Mouse (Mus musculus) limb, embryonic 12.5 days (tissue): ENCODE data around the gene Rpgr. TPM values are rescaled to one million over a fixed set of nuclear protein-coding genes. Genes with fewer than 3 reads are reported as not detected.

ENCODE experiments used
- ATAC-seq: fragments of 200-750 bp; cut with Nextera tagmentation; 2 replicates; pipeline ENCODE4 v1.8.0; 2017; ENCODE audit warnings: low read depth, moderate TSS enrichment; ENCODE audit not compliant: insufficient number of reproducible peaks, insufficient read depth, low FRiP score, low TSS enrichment
- H3K27ac ChIP-seq: fragments of 300-500 bp; sonication (generic); 2 replicates; pipeline ENCODE4 v1.5.1; 2016; ENCODE audit warnings: mild to moderate bottlenecking, moderate library complexity
- H3K27me3 ChIP-seq: fragments of 300-500 bp; sonication (generic); 2 replicates; pipeline ENCODE4 v1.6.1; 2016; ENCODE audit warnings: mild to moderate bottlenecking, moderate library complexity
- H3K36me3 ChIP-seq: fragments of 300-500 bp; sonication (generic); 2 replicates; pipeline ENCODE4 v1.6.1; 2016; ENCODE audit warnings: mild to moderate bottlenecking, moderate library complexity
- H3K4me1 ChIP-seq: fragments of 300-500 bp; sonication (generic); replicated peaks from 2 replicates; pipeline ENCODE4 v1.6.1; 2016
- H3K4me2 ChIP-seq: fragments of 300-500 bp; sonication (generic); 2 replicates; pipeline ENCODE4 v1.6.1; 2016; ENCODE audit warnings: mild to moderate bottlenecking, moderate library complexity
- H3K4me3 ChIP-seq: fragments of 300-500 bp; sonication (generic); replicated peaks from 2 replicates; pipeline ENCODE4 v1.5.1; 2016; ENCODE audit warnings: mild to moderate bottlenecking
- H3K9ac ChIP-seq: fragments of 300-500 bp; sonication (generic); replicated peaks from 2 replicates; pipeline ENCODE4 v1.6.1; 2016; ENCODE audit warnings: mild to moderate bottlenecking, moderate library complexity
- H3K9me3 ChIP-seq: fragments of 300-500 bp; sonication (generic); 2 replicates; pipeline ENCODE4 v1.6.1; 2016; ENCODE audit warnings: mild to moderate bottlenecking, moderate library complexity
- WGBS: fragments of 180-500 bp; shearing (Covaris S2); methylation state at CpG from one replicate; pipeline ENCODE4 v1.1.7; 2016; 5-methylcytosine and 5-hydroxymethylcytosine counted together
- polyA plus RNA-seq: library from polyadenylated mRNA; unstranded; fragments of >200 nt; fragmentation: Nextera tagmentation; extraction: Ambion mirVana; gene quantifications from 2 replicates; pipeline ENCODE4 v1.2.1, GENCODE M21; 2016

The Rpgr gene
- polyA plus RNA-seq, 1 experiment from 2014 or later: 28.5 TPM

GRCm38 (mm10) chrX:10201289-10201688 is 15.4 kb downstream of the Rpgr start:
- Histone ChIP-seq H3K9ac (no peak overlapping the region), H3K36me3 (peaks cover 4% of the 10 kb centered on the region; the same call in 1 of the 2 replicates), H3K27me3 (no peaks in the 10 kb centered on the region), H3K4me2 (no peak overlapping the region), H3K4me1 (no peaks in the 10 kb centered on the region), H3K9me3 (no peaks in the 10 kb centered on the region), H3K27ac (no peak overlapping the region), H3K4me3 (no peak overlapping the region)
- ATAC-seq: no peak
- WGBS: 27% methylated on average over 2 of the region's 2 CpGs

- Histone ChIP-seq H3K9ac (no peak overlapping the region), H3K36me3 (no peaks in the 10 kb centered on the region), H3K4me2 (no peak overlapping the region), H3K4me3 (no peak overlapping the region), H3K27me3 (no peaks in the 10 kb centered on the region), H3K9me3 (no peaks in the 10 kb centered on the region), H3K27ac (no peak overlapping the region), H3K4me1 (no peaks in the 10 kb centered on the region)
- ATAC-seq: no peak
- 71% methylated on average over 3 of the region's 3 CpGs for WGBS
Observed at GRCm38 (mm10) chrX:10152390-10152789, 64.3 kb downstream of the Rpgr start.

GRCm38 (mm10) chrX:10117065-10117719 is 99.5 kb downstream of the Rpgr start, which contains the start of gene Srpx:
Gene Srpx (minus strand): TSS chrX:10117709.
- Histone ChIP-seq H3K4me3 (peak within 1 kb of the TSS; percentile 36), H3K9ac (peak within 1 kb of the TSS; percentile 48), H3K27me3 (0 out of 2 replicates have a peak, but pooled peaks cover 5% of the 10 kb centered on the region), H3K9me3 (no peaks in the 10 kb centered on the region), H3K4me1 (no peaks in the 10 kb centered on the region), H3K27ac (no peak within 1 kb of the TSS), H3K36me3 (no peaks in the 10 kb centered on the region), H3K4me2 (peak within 1 kb of the TSS; percentile 56)
- 13% methylated on average over 19 of the region's 19 CpGs for WGBS
- ATAC-seq: peak; percentile 56; the same call in 1 of the 2 replicates

- ATAC-seq: no peak
- Histone ChIP-seq H3K4me3 (no peak overlapping the region), H3K9ac (no peak overlapping the region), H3K27me3 (0 out of 2 replicates have a peak, but pooled peaks cover 5% of the 10 kb centered on the region), H3K4me2 (no peak overlapping the region), H3K36me3 (no peaks in the 10 kb centered on the region), H3K9me3 (no peaks in the 10 kb centered on the region), H3K4me1 (no peaks in the 10 kb centered on the region), H3K27ac (no peak overlapping the region)
- WGBS: 51% methylated on average over 3 of the region's 3 CpGs
Observed at GRCm38 (mm10) chrX:10115780-10116179, 100.9 kb downstream of the Rpgr start.

GRCm38 (mm10) chrX:10110736-10111135 is 106.0 kb downstream of the Rpgr start:
- WGBS: 70% methylated on average over 1 of the region's 1 CpGs
- H3K27me3 ChIP-seq: no peaks in the 10 kb centered on the region
- ATAC-seq: no peak
- no peaks in the 10 kb centered on the region for H3K9me3 ChIP-seq
- H3K4me1 ChIP-seq: no peaks in the 10 kb centered on the region
- no peak overlapping the region for H3K4me2 ChIP-seq
- H3K4me3 ChIP-seq: no peak overlapping the region
- no peaks in the 10 kb centered on the region for H3K36me3 ChIP-seq
- no peak overlapping the region for H3K27ac ChIP-seq
- no peak overlapping the region for H3K9ac ChIP-seq

GRCm38 (mm10) chrX:10108558-10108957 is 108.2 kb downstream of the Rpgr start:
- Histone ChIP-seq H3K9ac (no peak overlapping the region), H3K9me3 (no peaks in the 10 kb centered on the region), H3K4me3 (no peak overlapping the region), H3K27ac (no peak overlapping the region), H3K4me1 (no peaks in the 10 kb centered on the region), H3K27me3 (no peaks in the 10 kb centered on the region), H3K36me3 (no peaks in the 10 kb centered on the region), H3K4me2 (no peak overlapping the region)
- 71% methylated on average over 4 of the region's 4 CpGs for WGBS
- no peak for ATAC-seq

- no peak for ATAC-seq
- Histone ChIP-seq H3K4me1 (no peaks in the 10 kb centered on the region), H3K36me3 (no peaks in the 10 kb centered on the region), H3K9ac (no peak overlapping the region), H3K9me3 (no peaks in the 10 kb centered on the region), H3K27ac (no peak overlapping the region), H3K4me3 (no peak overlapping the region), H3K4me2 (no peak overlapping the region), H3K27me3 (no peaks in the 10 kb centered on the region)
- 68% methylated on average over 5 of the region's 5 CpGs for WGBS
Observed at GRCm38 (mm10) chrX:10105475-10105874, 111.2 kb downstream of the Rpgr start.

- Histone ChIP-seq H3K4me3 (no peak overlapping the region), H3K36me3 (no peaks in the 10 kb centered on the region), H3K9ac (no peak overlapping the region), H3K27me3 (no peaks in the 10 kb centered on the region), H3K9me3 (no peaks in the 10 kb centered on the region), H3K27ac (no peak overlapping the region), H3K4me2 (no peak overlapping the region), H3K4me1 (no peaks in the 10 kb centered on the region)
- 100% methylated on average over 1 of the region's 1 CpGs for WGBS
- no peak for ATAC-seq
Observed at GRCm38 (mm10) chrX:10102739-10103138, 114.0 kb downstream of the Rpgr start.

GRCm38 (mm10) chrX:10095797-10096196 is 120.9 kb downstream of the Rpgr start:
- no peak overlapping the region for H3K4me2 ChIP-seq
- H3K4me1 ChIP-seq: no peaks in the 10 kb centered on the region
- H3K27ac ChIP-seq: no peak overlapping the region
- H3K36me3 ChIP-seq: no peaks in the 10 kb centered on the region
- no peaks in the 10 kb centered on the region for H3K27me3 ChIP-seq
- no peaks in the 10 kb centered on the region for H3K9me3 ChIP-seq
- no peak overlapping the region for H3K4me3 ChIP-seq
- WGBS: 75% methylated on average over 3 of the region's 3 CpGs
- no peak overlapping the region for H3K9ac ChIP-seq
- ATAC-seq: no peak

GRCm38 (mm10) chrX:10080385-10080784 is 136.3 kb downstream of the Rpgr start:
- Histone ChIP-seq H3K9ac (no peak overlapping the region), H3K27ac (no peak overlapping the region), H3K9me3 (no peaks in the 10 kb centered on the region), H3K4me3 (no peak overlapping the region), H3K36me3 (no peaks in the 10 kb centered on the region), H3K4me1 (no peaks in the 10 kb centered on the region), H3K4me2 (no peak overlapping the region), H3K27me3 (no peaks in the 10 kb centered on the region)
- ATAC-seq: no peak
- WGBS: 46% methylated on average over 3 of the region's 3 CpGs

- 39% methylated on average over 1 of the region's 1 CpGs for WGBS
- Histone ChIP-seq H3K9me3 (no peaks in the 10 kb centered on the region), H3K27me3 (no peaks in the 10 kb centered on the region), H3K4me1 (no peaks in the 10 kb centered on the region), H3K9ac (no peak overlapping the region), H3K27ac (no peak overlapping the region), H3K36me3 (no peaks in the 10 kb centered on the region), H3K4me3 (no peak overlapping the region), H3K4me2 (no peak overlapping the region)
- ATAC-seq: no peak
Observed at GRCm38 (mm10) chrX:10079981-10080380, 136.7 kb downstream of the Rpgr start.

GRCm38 (mm10) chrX:10073966-10074365 is 142.8 kb downstream of the Rpgr start:
- no peak overlapping the region for H3K9ac ChIP-seq
- ATAC-seq: no peak
- WGBS: 91% methylated on average over 3 of the region's 3 CpGs
- no peak overlapping the region for H3K4me3 ChIP-seq
- no peaks in the 10 kb centered on the region for H3K4me1 ChIP-seq
- no peaks in the 10 kb centered on the region for H3K9me3 ChIP-seq
- H3K27me3 ChIP-seq: no peaks in the 10 kb centered on the region
- H3K36me3 ChIP-seq: no peaks in the 10 kb centered on the region
- no peak overlapping the region for H3K4me2 ChIP-seq
- no peak overlapping the region for H3K27ac ChIP-seq
